Comparison of ENCODE assay signal across 11 mouse cellular contexts in genomic region chr1:39944306-39944971, GRCm38 (mm10). TPM values are rescaled to one million over a fixed set of nuclear protein-coding genes. Genes with fewer than 3 reads are reported as not detected.
DNase-seq lines count a peak whose midpoint lies in the region; ATAC-seq lines count a peak whose summit lies in the region.
"Had no signal": no experiment of that assay in that cellular context is flagged by ENCODE, and none has a peak within 500 bp of the region (broad histone marks: within the 10 kb centered on the region; RNA-seq: fewer than 3 reads in every experiment).

No protein-coding gene starts in this region.

- H3K4me2 ChIP-seq in lung, embryonic 16.5 days (ENCODE audit: low read depth, low read length), result no peak overlapping the region
- H3K4me2 ChIP-seq in hindbrain, embryonic 15.5 days, result no peak overlapping the region
- no peak overlapping the region for H3K4me2 ChIP-seq in neural tube, embryonic 15.5 days
- H3K4me2 ChIP-seq: liver, embryonic 12.5 days had no signal

- no peak for DNase-seq in lung, postnatal 10 days
- DNase-seq in layer of hippocampus, postnatal 10 days (ENCODE audit: low spot score in 2 of 2), result no peak
- no peak for DNase-seq in kidney, adult 9 months
- DNase-seq: cerebellum, postnatal 36 days; kidney, postnatal 14 days had no signal

- peaks cover 83% of the 10 kb centered on the region for H3K4me1 ChIP-seq in lung, embryonic 16.5 days (replicated peaks; ENCODE audit: control insufficient read depth, insufficient read depth, low read length)
- H3K4me1 ChIP-seq in hindbrain, embryonic 15.5 days (replicated peaks), result peaks cover 97% of the 10 kb centered on the region
- H3K4me1 ChIP-seq in neural tube, embryonic 15.5 days, result peaks cover 95% of the 10 kb centered on the region

- H3K36me3 ChIP-seq in lung, embryonic 16.5 days (ENCODE audit: control insufficient read depth, insufficient read depth, low read length), result no peaks in the 10 kb centered on the region
- H3K36me3 ChIP-seq in hindbrain, embryonic 15.5 days, result no peaks in the 10 kb centered on the region
- H3K36me3 ChIP-seq in neural tube, embryonic 15.5 days, result no peaks in the 10 kb centered on the region
- H3K36me3 ChIP-seq: liver, embryonic 12.5 days had no signal

- H3K9me3 ChIP-seq in lung, embryonic 16.5 days (ENCODE audit: control insufficient read depth, low read length), result no peaks in the 10 kb centered on the region
- no peaks in the 10 kb centered on the region for H3K9me3 ChIP-seq in hindbrain, embryonic 15.5 days
- no peaks in the 10 kb centered on the region for H3K9me3 ChIP-seq in neural tube, embryonic 15.5 days (replicated peaks)
- H3K9me3 ChIP-seq: liver, embryonic 12.5 days had no signal

- H3K27me3 ChIP-seq in lung, embryonic 16.5 days (ENCODE audit: control insufficient read depth, insufficient read depth, low read depth, low read length), result no peaks in the 10 kb centered on the region
- H3K27me3 ChIP-seq in hindbrain, embryonic 15.5 days, result no peaks in the 10 kb centered on the region
- H3K27me3 ChIP-seq in neural tube, embryonic 15.5 days (replicated peaks), result no peaks in the 10 kb centered on the region
- H3K27me3 ChIP-seq: liver, embryonic 12.5 days had no signal

- 49% methylated on average over 5 of the region's 5 CpGs for WGBS in lung, embryonic 16.5 days
- WGBS in hindbrain, embryonic 15.5 days, result 21% methylated on average over 5 of the region's 5 CpGs
- WGBS in neural tube, embryonic 15.5 days, result 19% methylated on average over 5 of the region's 5 CpGs

- H3K27ac ChIP-seq in lung, embryonic 16.5 days (ENCODE audit: low read length), result 0 out of 2 replicates have a peak overlapping the region, but pooled peaks have one; percentile 0
- peak overlapping the region; percentile 66 for H3K27ac ChIP-seq in hindbrain, embryonic 15.5 days (replicated peaks)
- peak overlapping the region; percentile 49 for H3K27ac ChIP-seq in neural tube, embryonic 15.5 days (replicated peaks)
- H3K27ac ChIP-seq: liver, embryonic 12.5 days had no signal

- peak; percentile 29; the same call in 1 of the 2 replicates for ATAC-seq in lung, embryonic 16.5 days (ENCODE audit: low read depth)
- peak; percentile 32 for ATAC-seq in activated CD4-positive, CD25-positive, alpha-beta regulatory T cell, adult 4 months
- no peak for ATAC-seq in hindbrain, embryonic 15.5 days (ENCODE audit: low FRiP score, low read depth)
- no peak for ATAC-seq in neural tube, embryonic 15.5 days (ENCODE audit: low FRiP score)
- no peak for ATAC-seq in cerebellum, adult (ENCODE audit: insufficient number of reproducible peaks, low FRiP score, low TSS enrichment)
- ATAC-seq: liver, embryonic 12.5 days had no signal

- no peak overlapping the region for H3K9ac ChIP-seq in lung, embryonic 16.5 days (ENCODE audit: low read length)
- H3K9ac ChIP-seq in hindbrain, embryonic 15.5 days, result 0 out of 2 replicates have a peak overlapping the region, but pooled peaks have one; percentile 5
- H3K9ac ChIP-seq in neural tube, embryonic 15.5 days (replicated peaks), result no peak overlapping the region
- H3K9ac ChIP-seq: liver, embryonic 12.5 days had no signal

- H3K4me3 ChIP-seq in lung, embryonic 16.5 days (ENCODE audit: low read length), result no peak overlapping the region
- H3K4me3 ChIP-seq in hindbrain, embryonic 15.5 days, result no peak overlapping the region
- H3K4me3 ChIP-seq in neural tube, embryonic 15.5 days (replicated peaks), result no peak overlapping the region
- H3K4me3 ChIP-seq: liver, embryonic 12.5 days had no signal

RNA-seq across cellular contexts. Expression of gene Map4k4, which starts 43.7 kb away (rescaled TPM):
- polyA plus RNA-seq in lung, embryonic 16.5 days (2015; fragmentation: Nextera tagmentation; extraction: Ambion mirVana), result 20.9 and 21.6 TPM in 2 replicates
- polyA plus RNA-seq in activated CD4-positive, CD25-positive, alpha-beta regulatory T cell, adult 4 months (2017; shearing (Covaris generic)), result 10 to 100 TPM; 23.8 to 33.8 TPM
- polyA plus RNA-seq in hindbrain, embryonic 15.5 days (2015; fragmentation: Nextera tagmentation; extraction: Ambion mirVana), result 41.5 and 42.6 TPM in 2 replicates
- 31.1 and 35.7 TPM in 2 replicates for polyA plus RNA-seq in neural tube, embryonic 15.5 days (2015; fragmentation: Nextera tagmentation; extraction: Ambion mirVana)
- 100 to 1,000 TPM; 238 to 240 TPM for total RNA-seq in layer of hippocampus, postnatal 10 days (2021)

Comparison
In these comparisons a context has a peak if more than half of its experiments do, and no peak if none do; other contexts are left out.
1. ATAC-seq: peak in lung, embryonic 16.5 days (single experiment) and activated CD4-positive, CD25-positive, alpha-beta regulatory T cell, adult 4 months (single experiment); none in hindbrain, embryonic 15.5 days (single experiment), neural tube, embryonic 15.5 days (single experiment) and cerebellum, adult (single experiment).
2. H3K27ac ChIP-seq: peak in every context shown above with its lines; median percentile 66 in hindbrain, embryonic 15.5 days; 49 in neural tube, embryonic 15.5 days; 0 in lung, embryonic 16.5 days.